Mouse (Mus musculus) B cell, adult 2 months (primary cell): ENCODE measurements around the gene Rbm18.

ENCODE experiments used
- DNase-seq, 2 experiments: peaks; one replicate each; pipeline ENCODE4 v3.0.0; 2022

Rbm18 gene

GRCm38 (mm10) chr2:36104436-36104955, 32.1 kb downstream of the Rbm18 start:
- DNase-seq = no peak

- DNase-seq = no peak
Observed at GRCm38 (mm10) chr2:36103555-36104367, 32.8 kb downstream of the Rbm18 start.

DNA sequence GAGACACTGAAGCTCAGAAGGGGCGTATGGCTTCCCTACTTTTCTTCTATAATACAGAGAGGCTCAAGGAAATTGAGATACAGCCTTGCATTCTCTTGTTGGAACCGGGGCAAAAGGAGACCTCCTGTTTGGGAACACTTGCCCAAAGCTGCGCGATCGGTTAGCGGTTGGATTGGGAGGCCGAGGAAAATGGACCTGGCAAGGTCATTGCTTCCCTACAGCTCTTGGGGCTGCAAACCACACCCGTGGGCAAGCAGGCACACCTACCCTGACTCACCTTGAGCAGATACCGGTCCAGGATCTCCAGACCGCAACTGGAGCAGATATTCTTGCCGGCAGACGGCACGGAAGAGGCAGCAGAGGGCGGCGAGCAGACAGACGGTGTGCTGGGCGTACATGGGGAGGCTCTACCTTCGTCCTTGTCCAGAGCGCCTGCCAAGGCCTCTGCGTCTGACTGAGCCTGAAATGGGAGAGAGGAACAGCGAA, 33.5 kb downstream of the Rbm18 start:
- DNase-seq = no peak

DNA sequence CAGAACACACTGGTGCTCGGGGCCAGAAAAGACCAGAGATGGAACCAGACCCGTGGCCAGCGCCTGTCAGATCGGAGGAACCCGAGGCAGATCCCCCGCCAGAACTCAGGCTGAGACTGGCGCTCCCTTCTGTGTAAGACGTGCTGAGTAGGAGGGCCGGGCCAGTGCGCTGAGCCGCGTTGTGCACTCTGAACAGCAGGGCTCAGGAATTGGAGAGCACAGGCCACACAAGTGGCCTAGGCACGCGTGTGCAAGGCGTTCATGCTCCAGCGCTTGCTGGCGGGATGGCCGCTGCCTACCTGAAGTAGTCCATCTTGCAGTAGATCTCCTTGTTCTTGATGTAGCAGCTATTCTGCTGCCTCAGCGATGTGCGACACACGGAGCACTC, 34.0 kb downstream of the Rbm18 start:
- no peak for DNase-seq

DNA sequence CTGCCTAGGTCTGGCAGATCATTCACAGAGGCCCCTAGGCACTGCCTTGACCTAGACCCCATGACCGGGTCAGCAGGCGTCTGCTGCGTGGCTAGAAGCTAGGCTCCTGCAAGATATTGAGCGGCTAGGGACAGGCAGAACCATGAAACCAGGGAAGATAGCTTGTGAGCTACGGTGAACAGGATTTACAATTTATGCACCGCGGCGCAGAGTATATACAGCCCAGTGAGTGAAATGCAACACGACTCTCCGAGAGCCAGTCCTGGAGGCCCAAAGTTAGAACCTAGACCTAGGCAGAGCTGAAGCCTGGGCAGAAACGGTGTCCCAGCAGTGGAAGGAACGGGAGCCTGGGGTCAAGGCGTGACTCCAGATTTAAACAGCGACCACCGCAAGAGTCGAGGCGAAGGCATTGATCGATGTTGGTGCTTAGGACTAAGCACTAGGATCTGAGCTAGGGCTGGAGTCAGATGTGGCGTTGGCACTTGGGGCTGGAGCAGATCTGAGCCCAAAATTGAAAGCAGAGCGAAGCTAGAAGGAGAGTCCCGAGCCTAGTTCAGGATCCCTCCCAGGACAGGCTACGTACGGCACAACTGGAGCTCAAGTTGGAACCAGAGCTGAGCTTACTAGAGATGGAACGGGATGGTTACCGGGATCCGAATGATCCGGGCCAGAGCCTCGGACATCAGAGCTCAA, 34.6 kb downstream of the Rbm18 start:
- DNase-seq = no peak

DNA sequence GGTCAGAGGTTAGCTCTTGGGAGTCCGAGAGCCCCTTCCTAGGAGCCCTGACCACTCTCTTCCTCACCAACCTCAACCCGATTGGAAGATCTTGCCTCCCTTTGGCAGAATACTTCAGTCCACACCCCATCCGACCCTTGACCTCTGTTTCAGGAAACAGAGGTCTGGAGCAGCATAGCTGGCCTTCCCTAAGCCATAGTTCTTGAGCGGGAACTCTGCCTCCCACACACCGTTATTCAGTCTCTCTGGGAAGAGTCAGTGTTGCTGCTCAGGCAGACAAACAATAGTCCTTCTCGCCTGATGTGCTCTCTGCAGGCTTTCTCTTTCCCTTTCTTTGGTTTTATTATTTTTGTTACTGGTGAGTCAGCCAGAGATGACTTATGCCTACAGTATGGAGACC, 36.8 kb downstream of the Rbm18 start:
- no peak for DNase-seq

DNA sequence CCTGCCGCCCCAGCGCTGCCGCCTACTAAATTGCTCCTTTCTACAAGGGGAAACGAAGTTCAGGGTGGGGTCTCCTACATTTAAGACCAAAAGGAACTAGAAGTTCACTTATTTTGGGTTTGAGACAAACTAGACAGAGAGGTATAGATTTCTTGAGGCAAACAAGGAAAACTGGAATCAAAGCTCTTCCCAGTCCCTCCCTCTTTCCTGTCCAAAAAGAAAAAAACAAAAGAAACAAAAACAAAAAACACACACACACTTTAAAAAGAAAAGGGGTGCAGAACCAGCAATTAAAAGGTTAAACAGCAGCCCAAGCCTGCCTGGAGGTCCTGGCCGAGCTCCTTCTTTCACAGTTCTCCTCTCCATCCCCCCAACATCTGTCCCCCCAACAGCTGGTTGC, 38.6 kb downstream of the Rbm18 start:
- DNase-seq = no peak

DNA sequence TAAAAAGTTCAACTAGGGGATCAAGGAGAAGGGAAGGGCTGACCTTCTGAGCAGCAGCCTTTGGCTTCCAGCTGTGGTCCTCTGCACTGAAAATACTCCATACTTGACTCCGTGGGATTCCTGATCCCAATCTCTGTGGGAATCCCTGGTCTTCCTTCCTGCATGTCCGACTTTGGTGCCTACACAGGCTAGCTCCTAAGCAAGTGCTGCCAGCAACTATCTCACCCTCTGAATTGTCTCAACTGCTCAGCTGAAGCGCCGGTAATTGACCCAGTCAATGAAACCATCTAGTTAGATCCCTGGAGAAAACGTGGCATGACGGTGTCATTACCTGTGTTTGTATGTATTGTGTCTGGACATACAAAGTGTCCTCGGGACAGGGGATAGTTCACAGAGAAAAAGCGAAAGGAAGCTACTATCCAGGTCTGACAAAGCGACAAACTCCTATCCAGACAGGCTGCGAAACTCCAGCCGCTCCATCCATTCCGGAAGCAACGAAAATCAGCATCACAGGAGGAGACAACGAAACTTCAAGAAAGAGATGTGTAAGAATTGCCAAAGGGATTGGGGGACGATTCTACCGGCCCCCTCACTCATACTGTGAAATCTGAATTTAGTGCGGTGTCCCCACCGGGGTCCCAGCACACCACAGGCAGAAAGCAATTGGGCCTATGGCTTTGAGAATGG, 39.3 kb downstream of the Rbm18 start:
- no peak for DNase-seq

DNA sequence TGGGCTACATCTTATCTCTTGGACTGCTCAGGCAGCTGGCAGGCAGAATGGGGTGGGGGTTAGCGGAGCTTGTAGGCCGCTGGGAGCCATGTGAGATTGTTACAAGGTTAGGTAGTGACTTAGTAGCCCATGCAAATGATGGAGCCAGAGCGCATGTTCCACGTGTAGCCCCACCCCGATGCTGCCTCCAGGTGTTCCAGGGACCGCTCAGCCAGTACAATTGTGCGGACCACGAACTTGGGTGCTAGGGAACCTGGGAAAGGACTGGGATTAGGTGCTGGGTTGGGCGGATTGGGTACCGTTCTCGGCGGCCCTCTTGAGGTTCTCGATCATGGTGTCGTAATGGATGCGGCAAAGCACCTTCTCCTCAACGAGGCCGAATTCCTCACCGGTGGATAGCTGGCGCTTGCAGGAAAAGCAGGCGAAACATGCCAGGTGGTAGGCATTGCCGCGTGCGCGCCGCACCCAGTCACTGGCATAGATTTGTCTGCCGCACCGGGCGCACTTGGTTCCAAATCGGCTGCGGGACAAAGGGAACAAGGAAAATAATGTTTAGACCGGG, 42.6 kb downstream of the Rbm18 start:
- no peak for DNase-seq

DNA sequence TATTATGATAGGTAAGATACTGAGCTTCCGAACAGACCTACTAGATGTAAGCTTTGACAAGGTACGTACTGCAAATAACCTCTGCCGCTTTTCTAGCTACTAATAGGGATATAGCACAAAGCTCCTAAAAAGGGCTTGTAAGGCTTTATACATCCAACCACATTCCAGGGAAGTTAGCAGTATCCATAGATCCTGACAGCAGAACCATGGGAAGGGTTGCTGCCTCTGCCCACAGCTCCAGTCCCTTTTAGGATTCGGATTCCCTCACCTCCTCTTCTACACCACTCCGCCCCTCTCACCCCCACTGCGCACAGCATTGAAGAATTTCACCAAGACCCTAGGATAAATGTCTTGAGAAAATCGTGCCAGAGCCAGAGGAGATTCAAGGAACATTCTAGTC, 43.3 kb downstream of the Rbm18 start:
- DNase-seq = no peak

GRCm38 (mm10) chr2:36092748-36093147, 43.8 kb downstream of the Rbm18 start:
- DNase-seq = no peak

DNA sequence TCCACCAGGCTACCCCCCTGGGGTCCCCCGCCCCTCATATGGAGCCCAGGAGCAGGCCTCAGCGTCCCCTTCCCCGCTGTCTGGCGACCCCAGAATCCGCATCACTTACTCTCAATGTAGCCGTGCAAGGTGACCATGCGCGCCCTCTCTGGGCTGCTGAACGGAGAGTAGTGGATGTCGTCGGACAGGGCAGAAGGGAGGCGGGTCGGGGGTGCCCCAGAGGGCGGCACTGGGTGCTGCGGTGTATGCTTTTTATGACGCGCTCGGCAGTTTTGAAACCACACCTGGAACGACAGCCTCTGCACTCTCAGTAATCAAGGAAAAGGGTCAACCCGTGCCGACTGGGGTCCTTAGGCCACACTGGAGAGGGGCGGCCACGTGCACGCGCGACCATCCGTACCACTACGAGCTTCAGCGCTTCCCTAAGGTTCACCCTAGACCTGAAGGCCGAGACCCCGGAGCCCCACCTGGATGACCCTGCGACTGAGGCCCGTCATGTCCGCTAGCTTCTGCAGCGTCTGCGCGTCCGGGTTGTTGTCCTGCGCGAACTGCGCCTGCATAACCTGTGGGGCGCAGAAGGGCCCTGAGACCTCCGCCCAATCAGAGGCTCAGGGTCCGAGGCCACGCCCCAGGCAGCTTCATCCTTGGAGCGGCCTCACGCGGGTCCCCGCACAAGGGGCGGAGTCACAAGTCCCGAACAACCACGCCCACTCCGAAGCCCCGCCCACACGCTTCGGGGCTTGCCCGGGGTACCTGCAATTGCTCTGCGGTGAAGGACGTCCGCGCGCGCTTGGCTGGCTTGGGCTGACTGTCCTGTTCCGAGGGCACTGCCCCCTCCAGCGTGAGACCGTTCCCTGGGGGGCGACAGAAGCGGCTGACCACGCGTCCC, 45.5 kb downstream of the Rbm18 start:
- DNase-seq = peak; percentile 68 to 69

DNA sequence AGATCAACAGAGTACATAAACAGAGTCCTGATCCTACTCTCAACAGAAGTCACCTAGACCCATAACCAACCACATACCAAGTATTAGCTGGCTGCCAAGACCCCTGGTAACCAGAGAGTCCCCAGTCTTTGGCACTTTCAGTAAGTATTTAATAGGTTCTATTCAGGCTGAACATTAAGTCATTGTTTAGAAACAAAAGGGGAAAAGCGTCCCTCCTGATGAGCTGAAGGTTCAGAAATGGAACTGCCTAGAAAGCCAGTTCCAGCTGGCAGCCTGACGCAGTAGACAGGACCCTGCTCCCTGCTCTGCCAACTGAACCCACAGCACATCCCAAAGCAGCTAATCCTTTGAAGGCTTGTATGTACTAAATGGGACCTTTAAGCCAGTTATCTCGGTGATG, 47.4 kb downstream of the Rbm18 start:
- no peak for DNase-seq

DNA sequence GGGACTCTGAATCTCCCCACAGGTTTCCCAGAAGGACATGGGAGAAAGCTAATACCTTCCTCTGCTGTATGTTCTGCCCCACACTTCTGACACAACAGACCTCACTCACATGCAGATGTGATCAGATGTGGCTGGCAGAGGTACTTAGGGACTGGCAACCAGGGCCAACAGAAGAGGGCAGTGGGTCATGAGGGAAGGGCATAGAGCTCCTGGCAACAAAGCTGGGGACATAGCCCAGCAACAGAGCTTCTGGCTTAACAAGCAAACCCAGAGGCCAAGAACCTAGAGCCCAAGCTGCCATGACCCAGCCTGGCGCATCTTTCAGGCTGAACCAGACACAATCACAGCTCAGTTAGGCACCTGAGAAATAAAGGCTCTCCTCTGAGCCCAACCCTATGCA, 51.5 kb downstream of the Rbm18 start:
- no peak for DNase-seq

GRCm38 (mm10) chr2:36082802-36083580, 53.6 kb downstream of the Rbm18 start:
- no peak for DNase-seq

- DNase-seq = no peak
Observed at GRCm38 (mm10) chr2:36081446-36081845, 55.1 kb downstream of the Rbm18 start.

DNA sequence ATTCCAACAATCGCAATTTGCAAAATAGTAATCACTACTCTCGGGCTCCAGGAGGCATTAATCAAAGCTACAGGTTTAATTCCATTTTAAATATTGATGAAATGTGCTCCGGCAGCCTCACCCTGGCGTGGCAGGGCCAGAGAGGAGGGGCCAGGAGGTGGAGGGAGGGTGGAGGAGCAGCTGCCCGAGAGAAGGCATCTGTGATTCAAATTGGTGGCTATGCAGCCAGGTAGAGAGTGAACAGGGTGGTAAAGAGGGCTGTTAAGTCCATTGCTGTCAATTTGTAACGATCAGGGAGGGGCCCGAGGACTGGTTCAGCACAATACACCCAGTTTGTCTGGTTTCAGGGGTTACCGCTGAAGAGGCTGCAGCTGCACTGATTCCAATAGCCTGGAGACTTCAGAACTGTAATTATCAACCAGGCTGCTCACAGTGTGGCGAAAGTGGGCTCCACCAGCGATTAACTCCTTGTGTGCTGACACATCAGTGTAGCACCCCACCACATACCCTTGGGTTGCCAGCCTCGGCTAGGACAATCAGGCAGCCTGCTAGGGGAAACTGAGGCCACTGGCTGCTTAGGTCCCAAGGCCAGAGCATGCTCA, 59.3 kb downstream of the Rbm18 start:
- no peak for DNase-seq

DNA sequence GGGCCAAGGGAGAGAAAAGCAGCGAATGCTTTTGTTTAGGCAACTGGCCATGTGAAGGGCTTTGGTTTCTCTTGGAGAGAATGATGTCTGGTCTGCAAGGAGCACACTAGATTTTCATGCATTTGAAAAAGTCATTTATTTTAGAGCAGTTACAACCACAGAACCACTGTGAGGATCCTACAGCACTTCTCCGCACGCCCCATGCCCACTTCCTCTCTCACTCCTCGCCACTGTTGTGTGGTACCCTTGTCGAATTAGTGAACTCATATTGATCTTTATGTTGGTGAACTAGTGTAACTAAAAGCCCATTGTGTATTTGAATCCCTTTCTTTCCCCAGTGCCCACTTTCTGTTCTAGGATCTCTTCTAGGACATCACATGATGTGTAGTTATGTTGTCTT, 61.4 kb downstream of the Rbm18 start:
- DNase-seq = no peak

- no peak for DNase-seq
Observed at GRCm38 (mm10) chr2:36073781-36074180, 62.8 kb downstream of the Rbm18 start.

DNA sequence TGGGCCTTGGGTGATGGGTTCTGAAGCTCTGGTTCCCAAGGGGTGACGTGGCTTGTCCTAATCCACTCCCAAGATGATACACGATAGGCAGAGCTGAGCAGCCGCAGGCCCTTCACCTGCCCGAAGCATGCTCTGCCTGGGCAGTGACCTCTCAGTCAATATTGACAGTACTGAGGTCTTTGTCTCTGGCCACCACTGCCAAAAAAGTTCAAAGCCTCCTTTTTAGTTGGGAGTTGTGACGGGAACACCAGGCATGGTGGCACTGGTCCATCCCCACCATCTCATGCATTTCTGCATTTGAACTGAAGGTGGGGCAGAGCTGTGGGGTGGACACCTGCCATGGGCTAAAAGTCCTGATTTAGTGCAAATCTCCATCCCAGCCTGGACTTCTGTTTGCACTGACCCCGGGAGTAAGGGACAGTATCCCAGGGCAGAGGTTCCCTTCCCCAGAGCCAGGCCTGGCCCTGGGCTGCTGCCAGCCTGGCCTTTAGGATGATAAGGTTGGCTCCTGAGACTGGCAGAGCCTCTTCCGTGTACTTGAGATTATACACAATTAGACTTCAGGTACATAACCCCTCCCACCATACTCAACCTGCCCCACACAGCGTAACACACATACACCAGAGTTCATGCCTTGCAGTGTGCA, 64.8 kb downstream of the Rbm18 start:
- DNase-seq = no peak
